Mouse (Mus musculus) lung, postnatal 0 days (tissue): ENCODE data around the gene Asgr1.

Experiments
- CTCF ChIP-seq: IDR thresholded peaks from 2 replicates; pipeline ENCODE4 v1.5.1; 2016; ENCODE audit warnings: antibody characterized with exemption, mild to moderate bottlenecking
- EP300 ChIP-seq: IDR thresholded peaks from 2 replicates; pipeline ENCODE4 v1.6.1; 2016; ENCODE audit warnings: antibody characterized with exemption, mild to moderate bottlenecking, control low read depth

GRCm38 (mm10) chr11:70016669-70017068, 37.2 kb upstream of the Asgr1 start, which contains the start of gene Dlg4:
- no peak for TF ChIP-seq EP300
- TF ChIP-seq CTCF, result no peak
